Mouse (Mus musculus): ENCODE results near the gene Ccdc96.

DNA sequence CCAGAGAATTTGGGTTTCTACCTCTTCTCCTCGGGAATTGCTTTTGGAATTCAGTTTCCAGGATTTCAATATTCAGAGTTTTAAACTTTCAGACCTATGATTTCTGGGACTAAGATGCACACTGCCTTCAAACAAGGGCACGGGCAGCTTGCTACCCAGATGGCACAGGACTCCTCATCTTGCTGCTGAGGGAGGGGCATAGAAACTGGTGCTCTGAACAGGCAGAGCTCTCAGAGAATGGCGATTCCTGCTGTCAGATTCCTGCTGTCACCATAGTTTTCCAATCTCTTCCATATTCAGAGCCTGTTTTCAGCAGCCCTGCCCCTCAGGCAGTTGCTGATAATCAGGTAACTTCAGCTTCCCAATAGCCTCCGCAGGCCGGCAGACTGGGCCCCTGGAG is 31.2 kb downstream of the Ccdc96 start:
- TF ChIP-seq CTCF (IDR thresholded peaks at IDR 0.05; ENCODE audit: borderline replicate concordance, control insufficient read depth, extremely low read depth, insufficient read depth, low read length, poor library complexity) (no peak), POLR2A (IDR thresholded peaks at IDR 0.05; ENCODE audit: control insufficient read depth, extremely low read depth, insufficient read depth, low read length, poor library complexity) (no peak)

Data from thymus, adult 2 months (tissue).